Mouse (Mus musculus): ENCODE results near the gene Olfr901. TPM values are rescaled to one million over a fixed set of nuclear protein-coding genes. Genes with fewer than 3 reads are reported as not detected.

The Olfr901 gene
- total and polyA plus RNA-seq, 2 experiments from 2014 or later, result not detected

GRCm38 (mm10) chr9:38447352-38447751 is 18.1 kb downstream of the Olfr901 start, which contains the start of gene Olfr902:
Gene Olfr902, plus strand, starts transcription at chr9:38447652.
- Histone ChIP-seq H3K9me3 (ENCODE audit: low read length) (no peaks in the 10 kb centered on the region), H3K4me1 (ENCODE audit: insufficient read depth, low read length) (no peaks in the 10 kb centered on the region), H3K9ac (replicated peaks; ENCODE audit: low read length, poor library complexity, severe bottlenecking) (no peak within 1 kb of the TSS), H3K36me3 (ENCODE audit: insufficient read depth, low read length) (no peaks in the 10 kb centered on the region), H3K27ac (ENCODE audit: low read depth, low read length) (no peak within 1 kb of the TSS), H3K4me2 (ENCODE audit: low read depth, low read length, poor library complexity, severe bottlenecking) (no peak within 1 kb of the TSS), H3K4me3 (ENCODE audit: low read depth, low read length) (no peak within 1 kb of the TSS), H3K27me3 (ENCODE audit: insufficient read depth, low read length) (no peaks in the 10 kb centered on the region)
- ATAC-seq (ENCODE audit: low FRiP score), result no peak
- TF ChIP-seq CTCF (IDR thresholded peaks at IDR 0.05), result no peak
- 92% methylated on average over 5 of the region's 5 CpGs for WGBS
- no peak for DNase-seq (ENCODE audit: low spot score)

GRCm38 (mm10) chr9:38462844-38463243 is 33.6 kb downstream of the Olfr901 start, which contains the start of gene Olfr904:
Gene Olfr904, plus strand, starts transcription at chr9:38463144.
- Histone ChIP-seq H3K9ac (replicated peaks; ENCODE audit: low read length, poor library complexity, severe bottlenecking) (no peak within 1 kb of the TSS), H3K4me1 (ENCODE audit: insufficient read depth, low read length) (no peaks in the 10 kb centered on the region), H3K27me3 (ENCODE audit: insufficient read depth, low read length) (no peaks in the 10 kb centered on the region), H3K9me3 (ENCODE audit: low read length) (no peaks in the 10 kb centered on the region), H3K4me3 (ENCODE audit: low read depth, low read length) (no peak within 1 kb of the TSS), H3K36me3 (ENCODE audit: insufficient read depth, low read length) (no peaks in the 10 kb centered on the region), H3K4me2 (ENCODE audit: low read depth, low read length, poor library complexity, severe bottlenecking) (no peak within 1 kb of the TSS), H3K27ac (ENCODE audit: low read depth, low read length) (no peak within 1 kb of the TSS)
- DNase-seq (ENCODE audit: low spot score) (no peak), ATAC-seq (ENCODE audit: low FRiP score) (no peak)
- TF ChIP-seq CTCF (IDR thresholded peaks at IDR 0.05), result no peak

GRCm38 (mm10) chr9:38470807-38471206 is 41.6 kb downstream of the Olfr901 start, which contains the start of gene Olfr905:
Gene Olfr905, plus strand, starts transcription at chr9:38471107.
- no peak for TF ChIP-seq CTCF (IDR thresholded peaks at IDR 0.05)
- no peak for ATAC-seq (ENCODE audit: low FRiP score)
- Histone ChIP-seq H3K27ac (ENCODE audit: low read depth, low read length) (no peak within 1 kb of the TSS), H3K9me3 (ENCODE audit: low read length) (no peaks in the 10 kb centered on the region), H3K4me3 (ENCODE audit: low read depth, low read length) (no peak within 1 kb of the TSS), H3K9ac (replicated peaks; ENCODE audit: low read length, poor library complexity, severe bottlenecking) (no peak within 1 kb of the TSS), H3K4me2 (ENCODE audit: low read depth, low read length, poor library complexity, severe bottlenecking) (no peak within 1 kb of the TSS), H3K36me3 (ENCODE audit: insufficient read depth, low read length) (no peaks in the 10 kb centered on the region), H3K4me1 (ENCODE audit: insufficient read depth, low read length) (no peaks in the 10 kb centered on the region), H3K27me3 (ENCODE audit: insufficient read depth, low read length) (no peaks in the 10 kb centered on the region)
- no peak for DNase-seq (ENCODE audit: low spot score)

Other genes starting within 250 kb of the Olfr901 start
- gene Olfr891, start 248.6 kb upstream of the Olfr901 start, total RNA-seq (2014; rRNA removed), result not detected in 2 replicates
- not detected in 2 replicates for gene Olfr891, start 248.6 kb upstream of the Olfr901 start, polyA plus RNA-seq (2015; fragmentation: Nextera tagmentation; extraction: Ambion mirVana)
- not detected in 2 replicates for gene Olfr893, start 221.1 kb upstream of the Olfr901 start, total RNA-seq (2014; rRNA removed)
- not detected in 2 replicates for gene Olfr893, start 221.1 kb upstream of the Olfr901 start, polyA plus RNA-seq (2015; fragmentation: Nextera tagmentation; extraction: Ambion mirVana)
- gene Olfr894, start 211.4 kb upstream of the Olfr901 start, total RNA-seq (2014; rRNA removed), result not detected in 2 replicates
- gene Olfr894, start 211.4 kb upstream of the Olfr901 start, polyA plus RNA-seq (2015; fragmentation: Nextera tagmentation; extraction: Ambion mirVana), result not detected in 2 replicates
- gene Olfr143, start 176.7 kb upstream of the Olfr901 start, total RNA-seq (2014; rRNA removed), result not detected in 2 replicates
- not detected in 2 replicates for gene Olfr143, start 176.7 kb upstream of the Olfr901 start, polyA plus RNA-seq (2015; fragmentation: Nextera tagmentation; extraction: Ambion mirVana)
- not detected in 2 replicates for gene Olfr895, start 161.6 kb upstream of the Olfr901 start, total RNA-seq (2014; rRNA removed)
- not detected in 2 replicates for gene Olfr895, start 161.6 kb upstream of the Olfr901 start, polyA plus RNA-seq (2015; fragmentation: Nextera tagmentation; extraction: Ambion mirVana)
- not detected in 2 replicates for gene Olfr896-ps1, start 138.3 kb upstream of the Olfr901 start, total RNA-seq (2014; rRNA removed)
- not detected in 2 replicates for gene Olfr896-ps1, start 138.3 kb upstream of the Olfr901 start, polyA plus RNA-seq (2015; fragmentation: Nextera tagmentation; extraction: Ambion mirVana)
- not detected in 2 replicates for gene Olfr25, start 100.4 kb upstream of the Olfr901 start, total RNA-seq (2014; rRNA removed)
- gene Olfr25, start 100.4 kb upstream of the Olfr901 start, polyA plus RNA-seq (2015; fragmentation: Nextera tagmentation; extraction: Ambion mirVana), result not detected in 2 replicates
- not detected in 2 replicates for gene Olfr898, start 81.0 kb upstream of the Olfr901 start, total RNA-seq (2014; rRNA removed)
- gene Olfr898, start 81.0 kb upstream of the Olfr901 start, polyA plus RNA-seq (2015; fragmentation: Nextera tagmentation; extraction: Ambion mirVana), result not detected in 2 replicates
- not detected in 2 replicates for gene Olfr250, start 62.6 kb upstream of the Olfr901 start, total RNA-seq (2014; rRNA removed)
- gene Olfr250, start 62.6 kb upstream of the Olfr901 start, polyA plus RNA-seq (2015; fragmentation: Nextera tagmentation; extraction: Ambion mirVana), result not detected in 2 replicates
- gene Olfr251, start 52.4 kb upstream of the Olfr901 start, total RNA-seq (2014; rRNA removed), result not detected in 2 replicates
- not detected in 2 replicates for gene Olfr251, start 52.4 kb upstream of the Olfr901 start, polyA plus RNA-seq (2015; fragmentation: Nextera tagmentation; extraction: Ambion mirVana)
- gene Olfr147, start 27.8 kb upstream of the Olfr901 start, total RNA-seq (2014; rRNA removed), result not detected in 2 replicates
- not detected in 2 replicates for gene Olfr147, start 27.8 kb upstream of the Olfr901 start, polyA plus RNA-seq (2015; fragmentation: Nextera tagmentation; extraction: Ambion mirVana)
- not detected in 2 replicates for gene Olfr902, start 18.2 kb downstream of the Olfr901 start, total RNA-seq (2014; rRNA removed)
- not detected in 2 replicates for gene Olfr902, start 18.2 kb downstream of the Olfr901 start, polyA plus RNA-seq (2015; fragmentation: Nextera tagmentation; extraction: Ambion mirVana)
- not detected in 2 replicates for gene Olfr904, start 33.7 kb downstream of the Olfr901 start, total RNA-seq (2014; rRNA removed)
- not detected in 2 replicates for gene Olfr904, start 33.7 kb downstream of the Olfr901 start, polyA plus RNA-seq (2015; fragmentation: Nextera tagmentation; extraction: Ambion mirVana)
- not detected in 2 replicates for gene Olfr905, start 41.7 kb downstream of the Olfr901 start, total RNA-seq (2014; rRNA removed)
- not detected in 2 replicates for gene Olfr905, start 41.7 kb downstream of the Olfr901 start, polyA plus RNA-seq (2015; fragmentation: Nextera tagmentation; extraction: Ambion mirVana)
- not detected in 2 replicates for gene Olfr906, start 57.6 kb downstream of the Olfr901 start, total RNA-seq (2014; rRNA removed)
- not detected in 2 replicates for gene Olfr906, start 57.6 kb downstream of the Olfr901 start, polyA plus RNA-seq (2015; fragmentation: Nextera tagmentation; extraction: Ambion mirVana)
- gene Olfr907, start 66.3 kb downstream of the Olfr901 start, total RNA-seq (2014; rRNA removed), result not detected in 2 replicates
- not detected in 2 replicates for gene Olfr907, start 66.3 kb downstream of the Olfr901 start, polyA plus RNA-seq (2015; fragmentation: Nextera tagmentation; extraction: Ambion mirVana)
- not detected in 2 replicates for gene Olfr911-ps1, start 92.1 kb downstream of the Olfr901 start, total RNA-seq (2014; rRNA removed)
- gene Olfr911-ps1, start 92.1 kb downstream of the Olfr901 start, polyA plus RNA-seq (2015; fragmentation: Nextera tagmentation; extraction: Ambion mirVana), result not detected in 2 replicates
- not detected in 2 replicates for gene Olfr910, start 108.4 kb downstream of the Olfr901 start, total RNA-seq (2014; rRNA removed)
- not detected in 2 replicates for gene Olfr910, start 108.4 kb downstream of the Olfr901 start, polyA plus RNA-seq (2015; fragmentation: Nextera tagmentation; extraction: Ambion mirVana)
- gene Olfr912, start 150.7 kb downstream of the Olfr901 start, total RNA-seq (2014; rRNA removed), result not detected in 2 replicates
- gene Olfr912, start 150.7 kb downstream of the Olfr901 start, polyA plus RNA-seq (2015; fragmentation: Nextera tagmentation; extraction: Ambion mirVana), result not detected in 2 replicates
- gene Olfr913, start 163.3 kb downstream of the Olfr901 start, total RNA-seq (2014; rRNA removed), result not detected in 2 replicates
- gene Olfr913, start 163.3 kb downstream of the Olfr901 start, polyA plus RNA-seq (2015; fragmentation: Nextera tagmentation; extraction: Ambion mirVana), result not detected in 2 replicates
- not detected in 2 replicates for gene Olfr914, start 175.6 kb downstream of the Olfr901 start, total RNA-seq (2014; rRNA removed)
- not detected in 2 replicates for gene Olfr914, start 175.6 kb downstream of the Olfr901 start, polyA plus RNA-seq (2015; fragmentation: Nextera tagmentation; extraction: Ambion mirVana)
- gene Olfr916, start 230.4 kb downstream of the Olfr901 start, total RNA-seq (2014; rRNA removed), result not detected in 2 replicates
- not detected in 2 replicates for gene Olfr916, start 230.4 kb downstream of the Olfr901 start, polyA plus RNA-seq (2015; fragmentation: Nextera tagmentation; extraction: Ambion mirVana)
- gene Olfr917, start 236.4 kb downstream of the Olfr901 start, total RNA-seq (2014; rRNA removed), result not detected in 2 replicates
- gene Olfr917, start 236.4 kb downstream of the Olfr901 start, polyA plus RNA-seq (2015; fragmentation: Nextera tagmentation; extraction: Ambion mirVana), result not detected in 2 replicates
- not detected in 2 replicates for gene Olfr918, start 245.1 kb downstream of the Olfr901 start, total RNA-seq (2014; rRNA removed)
- gene Olfr918, start 245.1 kb downstream of the Olfr901 start, polyA plus RNA-seq (2015; fragmentation: Nextera tagmentation; extraction: Ambion mirVana), result not detected in 2 replicates

Data from midbrain, postnatal 0 days (tissue).